Mouse (Mus musculus) heart, postnatal 0 days (tissue): Measurements from ENCODE around the gene Ninl.

Experiments used
- CTCF ChIP-seq: IDR thresholded peaks from 2 replicates; pipeline ENCODE4 v1.5.1; 2016; ENCODE audit warnings: antibody characterized with exemption, control low read depth, low read depth
- EP300 ChIP-seq: IDR thresholded peaks from 2 replicates; pipeline ENCODE4 v1.6.1; 2016; ENCODE audit warnings: antibody characterized with exemption, low read depth

DNA sequence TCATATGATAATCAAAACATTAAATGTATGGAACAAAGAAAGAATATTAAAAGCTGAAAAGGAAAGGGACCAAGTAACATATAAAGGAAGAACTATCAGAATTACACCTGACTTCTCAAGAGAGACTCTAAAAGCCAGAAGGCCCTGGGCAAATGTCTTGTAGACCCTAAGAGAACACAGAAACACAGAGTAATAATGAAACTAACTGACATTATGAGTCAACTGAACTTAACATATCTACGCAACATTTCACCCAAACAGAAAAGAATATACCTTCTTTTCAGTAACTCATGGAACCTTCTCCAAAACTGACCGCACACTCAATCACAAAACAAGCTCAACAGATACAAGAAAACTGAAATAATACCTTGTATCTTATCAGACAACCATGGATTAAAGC is 53.8 kb downstream of the Ninl start:
- no peak for TF ChIP-seq CTCF
- TF ChIP-seq EP300, result no peak
